Mouse (Mus musculus) MEL (cell line): ENCODE results near the gene Slc10a4. TPM values are rescaled to one million over a fixed set of nuclear protein-coding genes. Genes with fewer than 3 reads are reported as not detected.

Experiments
- DNase-seq: peaks from one replicate; pipeline ENCODE4 v3.0.0; 2011; ENCODE audit warnings: low read depth, low spot score
- H3K27ac ChIP-seq: 2 replicates; pipeline ENCODE4 v1.5.1; 2012; ENCODE audit warnings: low read depth, mild to moderate bottlenecking, control low read depth, low read length, moderate library complexity; ENCODE audit not compliant: control insufficient read depth
- H3K27me3 ChIP-seq, 2 experiments: fragments of 150-350 bp in 1 of 2; sonication (generic) in 1 of 2; 2 replicates each; pipeline ENCODE4 v1.6.1; 2012; ENCODE audit warnings: low read length in 2 of 2, mild to moderate bottlenecking in 2 of 2, improper control_type of control experiment in 1 of 2, moderate library complexity in 1 of 2; ENCODE audit not compliant: insufficient read depth in 2 of 2, control insufficient read depth in 1 of 2
- H3K36me3 ChIP-seq, 2 experiments: 2 replicates each; pipeline ENCODE4 v1.6.1; 2012 to 2014; ENCODE audit warnings: low read length in 2 of 2, improper control_type of control experiment in 1 of 2, inconsistent platforms in 1 of 2, mild to moderate bottlenecking in 1 of 2; ENCODE audit not compliant: insufficient read depth in 2 of 2, control insufficient read depth in 1 of 2
- H3K4me1 ChIP-seq, 2 experiments: fragments of 150-350 bp in 1 of 2; sonication (generic) in 1 of 2; 2 replicates each; pipeline ENCODE4 v1.6.1; 2012; ENCODE audit warnings: low read length in 2 of 2, improper control_type of control experiment in 1 of 2, mild to moderate bottlenecking in 1 of 2; ENCODE audit not compliant: insufficient read depth in 2 of 2, control insufficient read depth in 1 of 2
- H3K4me3 ChIP-seq, 2 experiments: fragments of 150-350 bp in 1 of 2; sonication (generic) in 1 of 2; 2 replicates each; pipeline ENCODE4 v1.5.1; 2012; ENCODE audit warnings: low read depth in 2 of 2, low read length in 2 of 2, mild to moderate bottlenecking in 2 of 2, moderate library complexity in 2 of 2, control low read depth in 1 of 2, improper control_type of control experiment in 1 of 2; ENCODE audit not compliant: control insufficient read depth in 1 of 2, insufficient read depth in 1 of 2
- H3K79me2 ChIP-seq: 2 replicates; pipeline ENCODE4 v1.6.1; 2012; ENCODE audit warnings: mild to moderate bottlenecking, low read length, moderate library complexity; ENCODE audit not compliant: control insufficient read depth, poor library complexity, insufficient read depth
- H3K9ac ChIP-seq: 2 replicates; pipeline ENCODE4 v1.6.1; 2012; ENCODE audit warnings: low read depth, mild to moderate bottlenecking, control low read depth, low read length, moderate library complexity; ENCODE audit not compliant: control insufficient read depth, poor library complexity, severe bottlenecking
- H3K9me3 ChIP-seq: fragments of 150-350 bp; sonication (generic); replicated peaks from 2 replicates; pipeline ENCODE4 v1.6.1; 2012; ENCODE audit warnings: mild to moderate bottlenecking, low read length, improper control_type of control experiment, moderate library complexity; ENCODE audit not compliant: insufficient read depth
- BHLHE40 ChIP-seq: IDR thresholded peaks from 2 replicates; pipeline ENCODE4 v1.6.1; 2012; ENCODE audit warnings: low read depth, mild to moderate bottlenecking, inconsistent platforms, low read length, improper control_type of control experiment, borderline replicate concordance
- CHD1 ChIP-seq: IDR thresholded peaks from 2 replicates; pipeline ENCODE4 v1.6.1; 2012; ENCODE audit warnings: low read depth, mild to moderate bottlenecking, inconsistent platforms, low read length, improper control_type of control experiment
- CHD2 ChIP-seq: IDR thresholded peaks from 2 replicates; pipeline ENCODE4 v1.6.1; 2011; ENCODE audit warnings: low read length, improper control_type of control experiment
- E2F4 ChIP-seq: IDR thresholded peaks from 2 replicates; pipeline ENCODE4 v1.6.1; 2011; ENCODE audit warnings: low read depth, low read length, improper control_type of control experiment, borderline replicate concordance
- EP300 ChIP-seq, 2 experiments: IDR thresholded peaks; 2 replicates each; pipeline ENCODE4 v1.6.1; 2011; ENCODE audit warnings: improper control_type of control experiment in 2 of 2, low read length in 2 of 2, low read depth in 1 of 2, mild to moderate bottlenecking in 1 of 2
- GABPA ChIP-seq: IDR thresholded peaks from 2 replicates; pipeline ENCODE4 v1.6.1; 2012; ENCODE audit warnings: low read depth, mild to moderate bottlenecking, inconsistent platforms, low read length, improper control_type of control experiment, moderate library complexity
- HCFC1 ChIP-seq: IDR thresholded peaks from 2 replicates; pipeline ENCODE4 v1.6.1; 2012; ENCODE audit warnings: low read depth, mild to moderate bottlenecking, inconsistent platforms, low read length, improper control_type of control experiment, moderate library complexity
- MAFK ChIP-seq: IDR thresholded peaks from 2 replicates; pipeline ENCODE4 v1.6.1; 2011; ENCODE audit warnings: low read depth, mild to moderate bottlenecking, low read length, improper control_type of control experiment, borderline replicate concordance
- MAX ChIP-seq: IDR thresholded peaks from 2 replicates; pipeline ENCODE4 v1.6.1; 2011; ENCODE audit warnings: low read length, improper control_type of control experiment
- MAZ ChIP-seq: IDR thresholded peaks from 2 replicates; pipeline ENCODE4 v1.6.1; 2012; ENCODE audit warnings: low read depth, mild to moderate bottlenecking, inconsistent platforms, low read length, improper control_type of control experiment
- MEF2A ChIP-seq: IDR thresholded peaks from 2 replicates; pipeline ENCODE4 v1.6.1; 2014; ENCODE audit warnings: low read depth, mild to moderate bottlenecking, inconsistent platforms, low read length, improper control_type of control experiment; ENCODE audit not compliant: poor library complexity, insufficient replicate concordance, severe bottlenecking; ENCODE audit errors: extremely low read depth
- MXI1 ChIP-seq: IDR thresholded peaks from 2 replicates; pipeline ENCODE4 v1.6.1; 2011; ENCODE audit warnings: mild to moderate bottlenecking, low read depth, low read length, improper control_type of control experiment
- MYB ChIP-seq: IDR thresholded peaks from 2 replicates; pipeline ENCODE4 v1.6.1; 2011; ENCODE audit warnings: mild to moderate bottlenecking, low read depth, low read length, improper control_type of control experiment
- NELFE ChIP-seq: IDR thresholded peaks from 2 replicates; pipeline ENCODE4 v1.6.1; 2011; ENCODE audit warnings: low read depth, low read length, improper control_type of control experiment
- NRF1 ChIP-seq: IDR thresholded peaks from 2 replicates; pipeline ENCODE4 v1.6.1; 2014; ENCODE audit warnings: low read depth, mild to moderate bottlenecking, inconsistent platforms, low read length, improper control_type of control experiment, moderate library complexity; ENCODE audit not compliant: poor library complexity, insufficient read depth, severe bottlenecking
- POLR2AphosphoS5 ChIP-seq: IDR thresholded peaks from 2 replicates; pipeline ENCODE4 v1.6.1; 2012; ENCODE audit warnings: low read depth, borderline replicate concordance, mild to moderate bottlenecking, inconsistent platforms, low read length, moderate library complexity, mixed read lengths
- RAD21 ChIP-seq: IDR thresholded peaks from 2 replicates; pipeline ENCODE4 v1.6.1; 2011; ENCODE audit warnings: mild to moderate bottlenecking, low read depth, low read length, improper control_type of control experiment
- SIN3A ChIP-seq: IDR thresholded peaks from 2 replicates; pipeline ENCODE4 v1.6.1; 2012; ENCODE audit warnings: low read length, improper control_type of control experiment, inconsistent platforms
- SMC3 ChIP-seq: IDR thresholded peaks from 2 replicates; pipeline ENCODE4 v1.6.1; 2011; ENCODE audit warnings: low read depth, low read length, improper control_type of control experiment
- TBP ChIP-seq: IDR thresholded peaks from 2 replicates; pipeline ENCODE4 v1.8.0; 2011; ENCODE audit warnings: low read depth, low read length, improper control_type of control experiment
- TCF12 ChIP-seq: IDR thresholded peaks from 2 replicates; pipeline ENCODE4 v1.6.1; 2014; ENCODE audit warnings: low read depth, mild to moderate bottlenecking, inconsistent platforms, low read length, improper control_type of control experiment, moderate library complexity
- UBTF ChIP-seq: IDR thresholded peaks from 2 replicates; pipeline ENCODE4 v1.6.1; 2012; ENCODE audit warnings: low read depth, mild to moderate bottlenecking, inconsistent platforms, low read length, improper control_type of control experiment, moderate library complexity, borderline replicate concordance; ENCODE audit not compliant: insufficient read depth
- USF1 ChIP-seq: IDR thresholded peaks from 2 replicates; pipeline ENCODE4 v1.6.1; 2014; ENCODE audit warnings: low read depth, mild to moderate bottlenecking, inconsistent platforms, low read length, improper control_type of control experiment, moderate library complexity
- USF2 ChIP-seq, 2 experiments: IDR thresholded peaks; 2 replicates each; pipeline ENCODE4 v1.6.1; 2011 to 2012; ENCODE audit warnings: improper control_type of control experiment in 2 of 2, low read length in 2 of 2, borderline replicate concordance in 1 of 2, inconsistent platforms in 1 of 2, low read depth in 1 of 2, mild to moderate bottlenecking in 1 of 2; ENCODE audit not compliant: insufficient read depth in 1 of 2
- ZMIZ1 ChIP-seq: IDR thresholded peaks from 2 replicates; pipeline ENCODE4 v1.6.1; 2012; ENCODE audit warnings: low read depth, mild to moderate bottlenecking, inconsistent platforms, low read length, improper control_type of control experiment, moderate library complexity
- ZNF384 ChIP-seq: IDR thresholded peaks from 2 replicates; pipeline ENCODE4 v1.6.1; 2012; ENCODE audit warnings: low read depth, mild to moderate bottlenecking, inconsistent platforms, low read length, improper control_type of control experiment
- polyA plus RNA-seq, 2 experiments: library from polyadenylated mRNA; stranded (reverse) in 1 of 2; unstranded in 1 of 2; fragments of >175 nt in 1 of 2; fragments of >200 nt in 1 of 2; gene quantifications; 2 replicates each; pipeline versions ENCODE4 v1.2.1 to v1.2.4; 2012; ENCODE audit warnings: low replicate concordance in 2 of 2, low read depth in 1 of 2; ENCODE audit not compliant: insufficient read length in 2 of 2, insufficient read depth in 1 of 2, missing spikeins in 1 of 2
- total RNA-seq: library from RNA; depleted of rRNA; stranded (reverse); fragments of 300-350 nt; gene quantifications from 2 replicates; pipeline ENCODE4 v1.2.3, GENCODE M21; 2012

The Slc10a4 gene
- total and polyA plus RNA-seq, 3 experiments = not detected

DNA sequence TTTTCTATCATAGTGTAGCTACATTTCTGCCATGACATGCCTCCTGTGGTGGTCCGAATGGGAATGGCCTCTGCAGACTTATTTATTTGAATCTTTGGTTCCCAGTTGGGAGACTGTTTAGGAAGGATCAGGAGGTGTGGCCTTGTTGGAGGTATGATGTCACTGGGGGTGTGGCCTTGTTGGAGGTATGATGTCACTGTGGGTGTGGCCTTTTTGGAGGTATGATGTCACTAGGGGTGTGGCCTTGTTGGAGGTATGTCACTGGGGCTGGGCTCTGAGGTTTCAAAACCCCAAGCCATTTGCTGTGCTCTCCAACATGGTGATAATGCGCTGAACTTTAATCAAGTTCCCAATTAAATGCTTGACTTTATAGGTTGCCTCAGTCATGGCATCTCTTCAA, 37.4 kb downstream of the Slc10a4 start:
- Histone ChIP-seq H3K36me3 (peaks cover 0 to 8% of the 10 kb centered on the region in 2 experiments; a peak in 2 of 4 replicates), H3K27me3 (no peaks in the 10 kb centered on the region), H3K79me2 (no peaks in the 10 kb centered on the region), H3K27ac (no peak overlapping the region), H3K4me3 (no peak overlapping the region), H3K9ac (no peak overlapping the region), H3K9me3 (no peaks in the 10 kb centered on the region), H3K4me1 (no peaks in the 10 kb centered on the region)
- TF ChIP-seq TBP (no peak), GABPA (no peak), ZNF384 (no peak), EP300 (IDR thresholded peaks at IDR 0.05; ENCODE audit: low read depth in 1 of 2, low read length in 2 of 2) (no peak), NRF1 (no peak), ZMIZ1 (no peak), BHLHE40 (no peak), MAX (no peak), CHD1 (no peak), USF2 (IDR thresholded peaks at IDR 0.05; ENCODE audit: borderline replicate concordance in 1 of 2, insufficient read depth in 1 of 2, low read depth in 1 of 2, low read length in 2 of 2) (no peak), TCF12 (no peak), E2F4 (no peak), MAZ (no peak), UBTF (no peak), SIN3A (no peak), MXI1 (no peak), USF1 (no peak)
- peak; percentile 29 for DNase-seq

DNA sequence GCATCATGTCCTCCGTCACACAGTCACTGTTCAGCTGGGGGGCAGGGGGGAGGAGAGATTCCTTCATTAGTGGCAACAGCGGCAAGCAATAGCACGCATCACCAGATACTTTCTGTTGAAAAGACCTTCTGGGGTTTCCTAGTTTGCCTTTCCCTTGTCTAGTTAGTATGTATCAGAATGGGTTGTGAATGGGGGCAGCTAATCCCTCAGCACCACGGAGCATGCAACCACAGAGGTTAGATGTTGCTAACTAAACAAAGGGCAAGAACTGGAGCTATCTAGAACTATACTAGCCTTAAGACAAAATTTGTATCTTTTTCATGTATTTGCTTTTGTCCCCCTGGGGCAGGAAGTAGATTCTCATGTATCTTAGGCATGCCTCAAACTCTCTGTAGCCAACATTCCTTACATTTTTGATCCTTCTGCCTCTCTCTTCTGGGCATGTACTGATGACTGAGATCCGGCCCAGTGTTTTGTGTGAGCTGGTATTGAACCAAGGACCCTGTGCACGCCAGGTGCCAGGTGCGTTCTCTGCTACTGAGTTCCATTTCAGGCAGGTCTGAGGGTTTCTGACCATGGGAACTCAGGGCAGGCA, 41.1 kb downstream of the Slc10a4 start:
- Histone ChIP-seq H3K36me3 (peaks cover 0 to 11% of the 10 kb centered on the region in 2 experiments; a peak in 2 of 4 replicates), H3K27me3 (no peaks in the 10 kb centered on the region), H3K27ac (no peak overlapping the region), H3K9me3 (no peaks in the 10 kb centered on the region), H3K79me2 (no peaks in the 10 kb centered on the region), H3K9ac (no peak overlapping the region), H3K4me3 (no peak overlapping the region), H3K4me1 (no peaks in the 10 kb centered on the region)
- no peak for DNase-seq
- TF ChIP-seq MEF2A (no peak), TCF12 (no peak), TBP (no peak), CHD2 (no peak), MAFK (no peak), HCFC1 (no peak), POLR2AphosphoS5 (no peak), NELFE (no peak), SMC3 (no peak), RAD21 (no peak), MYB (no peak)
